Mouse (Mus musculus) MEL (cell line): ENCODE data around the gene Pgam1.

Experiments
- CTCF ChIP-seq, 3 experiments: IDR thresholded peaks in 2 of 3; conservative IDR thresholded peaks in 1 of 3; 2 replicates each; pipeline ENCODE4 v1.5.1; 2011 to 2012; ENCODE audit warnings: low read length in 3 of 3, low read depth in 2 of 3, mild to moderate bottlenecking in 2 of 3, improper control_type of control experiment in 1 of 3, inconsistent platforms in 1 of 3, mixed read lengths in 1 of 3, moderate library complexity in 1 of 3; ENCODE audit not compliant: control insufficient read depth in 1 of 3, insufficient read depth in 1 of 3, poor library complexity in 1 of 3, severe bottlenecking in 1 of 3
- HCFC1 ChIP-seq: IDR thresholded peaks from 2 replicates; pipeline ENCODE4 v1.6.1; 2012; ENCODE audit warnings: low read depth, mild to moderate bottlenecking, inconsistent platforms, low read length, improper control_type of control experiment, moderate library complexity
- JUND ChIP-seq: IDR thresholded peaks from 2 replicates; pipeline ENCODE4 v1.6.1; 2011; ENCODE audit warnings: low read depth, mild to moderate bottlenecking, improper control_type of control experiment, low read length
- MAZ ChIP-seq: IDR thresholded peaks from 2 replicates; pipeline ENCODE4 v1.6.1; 2012; ENCODE audit warnings: low read depth, mild to moderate bottlenecking, inconsistent platforms, low read length, improper control_type of control experiment
- NRF1 ChIP-seq: IDR thresholded peaks from 2 replicates; pipeline ENCODE4 v1.6.1; 2014; ENCODE audit warnings: low read depth, mild to moderate bottlenecking, inconsistent platforms, low read length, improper control_type of control experiment, moderate library complexity; ENCODE audit not compliant: poor library complexity, insufficient read depth, severe bottlenecking
- POLR2A ChIP-seq, 2 experiments: IDR thresholded peaks; 2 replicates each; pipeline ENCODE4 v1.6.1; 2011 to 2012; ENCODE audit warnings: low read length in 2 of 2, mild to moderate bottlenecking in 2 of 2, control low read depth in 1 of 2, improper control_type of control experiment in 1 of 2, low read depth in 1 of 2, moderate library complexity in 1 of 2; ENCODE audit not compliant: control insufficient read depth in 1 of 2, insufficient read depth in 1 of 2, poor library complexity in 1 of 2
- POLR2AphosphoS2 ChIP-seq: IDR thresholded peaks from 2 replicates; pipeline ENCODE4 v1.6.1; 2011; ENCODE audit warnings: low read length, improper control_type of control experiment
- TBP ChIP-seq: IDR thresholded peaks from 2 replicates; pipeline ENCODE4 v1.8.0; 2011; ENCODE audit warnings: low read depth, low read length, improper control_type of control experiment
- USF1 ChIP-seq: IDR thresholded peaks from 2 replicates; pipeline ENCODE4 v1.6.1; 2014; ENCODE audit warnings: low read depth, mild to moderate bottlenecking, inconsistent platforms, low read length, improper control_type of control experiment, moderate library complexity
- USF2 ChIP-seq, 2 experiments: IDR thresholded peaks; 2 replicates each; pipeline ENCODE4 v1.6.1; 2011 to 2012; ENCODE audit warnings: improper control_type of control experiment in 2 of 2, low read length in 2 of 2, borderline replicate concordance in 1 of 2, inconsistent platforms in 1 of 2, low read depth in 1 of 2, mild to moderate bottlenecking in 1 of 2; ENCODE audit not compliant: insufficient read depth in 1 of 2
- ZC3H11A ChIP-seq: IDR thresholded peaks from 2 replicates; pipeline ENCODE4 v1.6.1; 2012; ENCODE audit warnings: low read depth, mild to moderate bottlenecking, inconsistent platforms, low read length, improper control_type of control experiment
- ZMIZ1 ChIP-seq: IDR thresholded peaks from 2 replicates; pipeline ENCODE4 v1.6.1; 2012; ENCODE audit warnings: low read depth, mild to moderate bottlenecking, inconsistent platforms, low read length, improper control_type of control experiment, moderate library complexity

DNA sequence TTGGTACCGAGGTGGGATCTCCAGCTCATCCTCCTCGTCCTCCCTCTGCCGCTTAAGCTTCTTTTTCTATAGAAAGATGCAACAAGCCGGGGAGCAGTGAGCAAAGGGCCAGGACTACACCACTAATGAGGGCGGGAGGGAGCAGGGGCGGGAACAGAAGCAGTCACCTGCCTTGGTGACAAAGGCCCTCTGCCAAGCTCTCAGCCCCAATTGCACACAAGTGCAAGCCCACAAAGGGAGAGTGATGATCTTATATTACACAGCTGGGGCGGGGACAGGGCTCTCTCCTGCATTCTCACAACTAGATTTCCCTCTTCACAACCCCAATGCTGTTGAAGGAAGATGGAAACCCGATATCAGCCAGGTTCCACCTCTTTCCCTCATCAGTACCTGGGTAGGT lies 45.0 kb upstream of the Pgam1 start:
- TF ChIP-seq POLR2A (IDR thresholded peaks at IDR 0.05; ENCODE audit: control insufficient read depth in 1 of 2, insufficient read depth in 1 of 2, low read depth in 1 of 2, low read length in 2 of 2, poor library complexity in 1 of 2), result no peak
- no peak for TF ChIP-seq CTCF (IDR thresholded peaks at IDR 0.05 in 2 of 3, conservative IDR thresholded peaks at IDR 0.05 in 1 of 3; ENCODE audit: control insufficient read depth in 1 of 3, insufficient read depth in 1 of 3, low read depth in 2 of 3, low read length in 3 of 3, poor library complexity in 1 of 3, severe bottlenecking in 1 of 3)
- no peak for TF ChIP-seq MAZ
- TF ChIP-seq ZC3H11A, result no peak
- no peak for TF ChIP-seq USF1
- TF ChIP-seq TBP, result no peak
- no peak for TF ChIP-seq JUND
- no peak for TF ChIP-seq POLR2AphosphoS2
- TF ChIP-seq ZMIZ1, result no peak
- TF ChIP-seq HCFC1, result no peak
- no peak for TF ChIP-seq USF2 (IDR thresholded peaks at IDR 0.05; ENCODE audit: borderline replicate concordance in 1 of 2, insufficient read depth in 1 of 2, low read depth in 1 of 2, low read length in 2 of 2)
- TF ChIP-seq NRF1, result no peak
